Mouse (Mus musculus) CD4-positive helper T cell, adult 2 months (primary cell): Measurements from ENCODE around the gene Rnf168.
A peak's percentile ranks its signal among the peaks of the same experiment; 100 is the strongest.

Experiments used
- DNase-seq: peaks from one replicate; pipeline ENCODE4 v3.0.0-alpha.2; 2012; ENCODE audit warnings: low read depth, missing footprints, low spot score

Gene Rnf168

GRCm38 (mm10) chr16:32312859-32313258 is 35.6 kb downstream of the Rnf168 start:
- no peak for DNase-seq

GRCm38 (mm10) chr16:32316601-32317000 is 39.3 kb downstream of the Rnf168 start:
- no peak for DNase-seq

GRCm38 (mm10) chr16:32323953-32324352 is 46.7 kb downstream of the Rnf168 start:
- DNase-seq, result no peak

GRCm38 (mm10) chr16:32330876-32331670 is 53.8 kb downstream of the Rnf168 start:
- DNase-seq, result no peak

GRCm38 (mm10) chr16:32332040-32332555 is 54.8 kb downstream of the Rnf168 start, which contains the start of gene Ubxn7:
TSS of gene Ubxn7 (plus strand) at chr16:32332257.
- DNase-seq, result peak; percentile 97

- DNase-seq, result peak; percentile 67
These were observed 55.6 kb downstream of the Rnf168 start for GRCm38 (mm10) chr16:32332556-32333511.

GRCm38 (mm10) chr16:32335146-32335545 is 57.9 kb downstream of the Rnf168 start:
- no peak for DNase-seq

- no peak for DNase-seq
These were observed 58.9 kb downstream of the Rnf168 start for GRCm38 (mm10) chr16:32336026-32336780.

- no peak for DNase-seq
These were observed 59.7 kb downstream of the Rnf168 start for GRCm38 (mm10) chr16:32337001-32337400.

- DNase-seq, result no peak
These were observed 63.2 kb downstream of the Rnf168 start for GRCm38 (mm10) chr16:32340451-32340850.

- peak; percentile 24 for DNase-seq
These were observed 68.3 kb downstream of the Rnf168 start for GRCm38 (mm10) chr16:32345521-32345920.

- DNase-seq, result no peak
These were observed 73.5 kb downstream of the Rnf168 start for GRCm38 (mm10) chr16:32350776-32351175.
